Mouse (Mus musculus) kidney, embryonic 16.5 days (tissue): Measurements from ENCODE around the gene Dkk2. TPM values are rescaled to one million over a fixed set of nuclear protein-coding genes. Genes with fewer than 3 reads are reported as not detected.

Experiments used
- ATAC-seq: fragments of 200-750 bp; cut with Nextera tagmentation; 2 replicates; pipeline ENCODE4 v1.8.0; 2017; ENCODE audit warnings: moderate TSS enrichment; ENCODE audit not compliant: low FRiP score, low TSS enrichment
- H3K27ac ChIP-seq: fragments of 300-500 bp; sonication (generic); 2 replicates; pipeline ENCODE4 v1.5.1; 2014; ENCODE audit warnings: low read length
- H3K27me3 ChIP-seq: fragments of 300-500 bp; sonication (generic); 2 replicates; pipeline ENCODE4 v1.6.1; 2014; ENCODE audit warnings: low read length, control low read depth, mixed read lengths; ENCODE audit not compliant: insufficient read depth
- H3K36me3 ChIP-seq: fragments of 300-500 bp; sonication (generic); 2 replicates; pipeline ENCODE4 v1.6.1; 2014; ENCODE audit warnings: low read length, control low read depth, mixed read lengths; ENCODE audit not compliant: insufficient read depth
- H3K4me1 ChIP-seq: fragments of 300-500 bp; sonication (generic); 2 replicates; pipeline ENCODE4 v1.6.1; 2014; ENCODE audit warnings: low read length, control low read depth, mixed read lengths; ENCODE audit not compliant: insufficient read depth
- H3K4me2 ChIP-seq: fragments of 300-500 bp; sonication (generic); replicated peaks from 2 replicates; pipeline ENCODE4 v1.6.1; 2014; ENCODE audit warnings: low read depth, low read length
- H3K4me3 ChIP-seq: fragments of 300-500 bp; sonication (generic); 2 replicates; pipeline ENCODE4 v1.5.1; 2014; ENCODE audit warnings: mild to moderate bottlenecking, low read length
- H3K9ac ChIP-seq: fragments of 300-500 bp; sonication (generic); replicated peaks from 2 replicates; pipeline ENCODE4 v1.6.1; 2014; ENCODE audit warnings: low read length
- H3K9me3 ChIP-seq: fragments of 300-500 bp; sonication (generic); 2 replicates; pipeline ENCODE4 v1.6.1; 2016; ENCODE audit warnings: low read length, control low read depth
- WGBS: fragments of 180-500 bp; shearing (Covaris S2); extraction: QIAGEN DNeasy Blood & Tissue Kit; methylation state at CpG from one replicate; pipeline ENCODE4 v1.1.7; 2014; 5-methylcytosine and 5-hydroxymethylcytosine counted together
- polyA plus RNA-seq: library from polyadenylated mRNA; unstranded; fragments of >200 nt; fragmentation: Nextera tagmentation; extraction: Ambion mirVana; gene quantifications from 2 replicates; pipeline ENCODE4 v1.2.1, GENCODE M21; 2015

Gene Dkk2
- polyA plus RNA-seq, 1 experiment from 2014 or later = 13.1 TPM

- Histone ChIP-seq H3K9me3 (no peaks in the 10 kb centered on the region), H3K27ac (no peak overlapping the region), H3K4me3 (peak overlapping the region; percentile 59), H3K27me3 (peaks cover 19% of the 10 kb centered on the region), H3K9ac (peak overlapping the region; percentile 36), H3K4me2 (peak overlapping the region; percentile 97), H3K4me1 (peaks cover 23% of the 10 kb centered on the region), H3K36me3 (no peaks in the 10 kb centered on the region)
- ATAC-seq = peak; percentile 92
- 6% methylated on average over 12 of the region's 13 CpGs for WGBS
Measured at GRCm38 (mm10) chr3:132084018-132084417, 1.1 kb upstream of the Dkk2 start.

- peak overlapping the region; percentile 64 for H3K9ac ChIP-seq
Measured at GRCm38 (mm10) chr3:132084680-132085079, 412 bp upstream of the Dkk2 start.

GRCm38 (mm10) chr3:132085823-132086350 lies 795 bp downstream of the Dkk2 start:
- ATAC-seq = peak; percentile 23; the same call in 1 of the 2 replicates
- Histone ChIP-seq H3K27ac (no peak overlapping the region), H3K36me3 (no peaks in the 10 kb centered on the region), H3K4me1 (peaks cover 23% of the 10 kb centered on the region), H3K9ac (peak overlapping the region; percentile 64), H3K4me2 (peak overlapping the region; percentile 97), H3K4me3 (peak overlapping the region; percentile 59), H3K27me3 (peaks cover 21% of the 10 kb centered on the region), H3K9me3 (no peaks in the 10 kb centered on the region)
- under 1% methylated on average over 23 of the region's 23 CpGs for WGBS

More at GRCm38 (mm10) chr3:132084680-132085079, 412 bp upstream of the Dkk2 start:
- no peaks in the 10 kb centered on the region for H3K9me3 ChIP-seq
- H3K27me3 ChIP-seq = peaks cover 21% of the 10 kb centered on the region
- peak overlapping the region; percentile 97 for H3K4me2 ChIP-seq
- H3K4me1 ChIP-seq = peaks cover 23% of the 10 kb centered on the region
- no peaks in the 10 kb centered on the region for H3K36me3 ChIP-seq
- peak; percentile 41; the same call in 1 of the 2 replicates for ATAC-seq
- H3K27ac ChIP-seq = 0 out of 2 replicates have a peak overlapping the region, but pooled peaks have one; percentile 1
- H3K4me3 ChIP-seq = peak overlapping the region; percentile 59
- WGBS = 3% methylated on average over 8 of the region's 8 CpGs

GRCm38 (mm10) chr3:132086461-132086860 lies 1.4 kb downstream of the Dkk2 start:
- WGBS = 30% methylated on average over 5 of the region's 5 CpGs

GRCm38 (mm10) chr3:132087011-132087486 lies 2.0 kb downstream of the Dkk2 start:
- Histone ChIP-seq H3K36me3 (no peaks in the 10 kb centered on the region), H3K4me3 (peak overlapping the region; percentile 59), H3K4me1 (peaks cover 23% of the 10 kb centered on the region), H3K4me2 (peak overlapping the region; percentile 97), H3K9ac (peak overlapping the region; percentile 64), H3K9me3 (no peaks in the 10 kb centered on the region), H3K27ac (no peak overlapping the region), H3K27me3 (peaks cover 21% of the 10 kb centered on the region)
- ATAC-seq = peak; percentile 68
- under 1% methylated on average over 21 of the region's 21 CpGs for WGBS

More at GRCm38 (mm10) chr3:132086461-132086860, 1.4 kb downstream of the Dkk2 start:
- Histone ChIP-seq H3K27ac (no peak overlapping the region), H3K9ac (no peak overlapping the region), H3K4me2 (peak overlapping the region; percentile 97), H3K9me3 (no peaks in the 10 kb centered on the region), H3K4me3 (peak overlapping the region; percentile 59), H3K36me3 (no peaks in the 10 kb centered on the region), H3K27me3 (peaks cover 21% of the 10 kb centered on the region), H3K4me1 (peaks cover 23% of the 10 kb centered on the region)
- ATAC-seq = no peak

GRCm38 (mm10) chr3:132092983-132093382 lies 7.9 kb downstream of the Dkk2 start:
- ATAC-seq = no peak
- Histone ChIP-seq H3K36me3 (no peaks in the 10 kb centered on the region), H3K4me3 (no peak overlapping the region), H3K9ac (no peak overlapping the region), H3K4me2 (no peak overlapping the region), H3K9me3 (peaks cover 3% of the 10 kb centered on the region; the same call in 1 of the 2 replicates), H3K4me1 (no peaks in the 10 kb centered on the region), H3K27ac (no peak overlapping the region), H3K27me3 (peaks cover 2% of the 10 kb centered on the region; the same call in 1 of the 2 replicates)
- 93% methylated on average over 3 of the region's 3 CpGs for WGBS

GRCm38 (mm10) chr3:132096296-132096695 lies 11.2 kb downstream of the Dkk2 start:
- Histone ChIP-seq H3K4me1 (no peaks in the 10 kb centered on the region), H3K9me3 (peaks cover 3% of the 10 kb centered on the region; the same call in 1 of the 2 replicates), H3K27me3 (no peaks in the 10 kb centered on the region), H3K27ac (no peak overlapping the region), H3K4me3 (no peak overlapping the region), H3K9ac (no peak overlapping the region), H3K36me3 (no peaks in the 10 kb centered on the region), H3K4me2 (no peak overlapping the region)
- no peak for ATAC-seq
- 61% methylated on average over 6 of the region's 6 CpGs for whole genome bisulfite sequencing

DNA sequence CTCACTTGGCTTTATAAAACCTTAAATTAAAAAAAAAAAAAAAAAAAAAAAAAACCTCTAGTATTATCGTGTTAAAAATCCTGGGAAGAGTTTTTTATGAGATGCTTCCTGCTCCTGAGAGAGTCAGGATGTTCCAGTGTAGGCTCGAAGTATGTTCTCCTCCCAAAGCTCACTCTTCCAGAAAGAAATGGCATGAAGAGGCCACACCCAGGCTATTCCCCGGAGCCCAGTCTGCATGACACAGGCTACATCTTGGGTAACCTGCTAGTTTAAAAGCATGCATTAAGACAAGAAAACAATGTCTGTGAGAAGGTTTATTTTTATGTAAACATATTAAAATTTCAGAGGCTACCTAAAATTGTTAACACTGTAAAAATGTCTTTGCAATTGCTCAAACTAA lies 15.7 kb downstream of the Dkk2 start:
- Histone ChIP-seq H3K4me2 (no peak overlapping the region), H3K9ac (no peak overlapping the region), H3K9me3 (no peaks in the 10 kb centered on the region), H3K4me1 (no peaks in the 10 kb centered on the region), H3K27ac (no peak overlapping the region), H3K4me3 (no peak overlapping the region), H3K36me3 (no peaks in the 10 kb centered on the region), H3K27me3 (no peaks in the 10 kb centered on the region)
- no peak for ATAC-seq
- WGBS = 39% methylated on average over 3 of the region's 3 CpGs

DNA sequence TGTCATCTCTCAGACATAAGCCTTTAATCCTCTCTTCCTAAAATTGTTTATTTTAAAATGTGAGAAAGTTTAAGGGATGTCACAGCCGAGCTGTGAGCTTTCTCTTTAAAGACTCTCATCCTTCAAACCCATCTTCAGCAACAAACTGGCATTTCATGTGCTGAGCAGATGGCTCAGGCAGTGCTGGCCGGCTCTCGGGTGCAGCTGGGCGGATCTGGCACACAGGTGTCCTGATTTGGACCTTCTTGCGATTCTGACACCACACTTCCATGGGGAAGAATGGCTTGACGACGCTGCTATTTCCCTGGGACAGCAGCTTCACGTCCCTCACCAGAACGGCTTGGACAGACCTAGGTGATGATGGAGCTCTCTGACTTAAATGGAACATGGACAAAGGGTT lies 17.9 kb downstream of the Dkk2 start:
- no peaks in the 10 kb centered on the region for H3K27me3 ChIP-seq
- H3K9me3 ChIP-seq = no peaks in the 10 kb centered on the region
- no peaks in the 10 kb centered on the region for H3K4me1 ChIP-seq
- H3K4me2 ChIP-seq = no peak overlapping the region
- H3K27ac ChIP-seq = no peak overlapping the region
- no peak for ATAC-seq
- no peaks in the 10 kb centered on the region for H3K36me3 ChIP-seq
- no peak overlapping the region for H3K4me3 ChIP-seq
- WGBS = 47% methylated on average over 9 of the region's 9 CpGs
- H3K9ac ChIP-seq = no peak overlapping the region

DNA sequence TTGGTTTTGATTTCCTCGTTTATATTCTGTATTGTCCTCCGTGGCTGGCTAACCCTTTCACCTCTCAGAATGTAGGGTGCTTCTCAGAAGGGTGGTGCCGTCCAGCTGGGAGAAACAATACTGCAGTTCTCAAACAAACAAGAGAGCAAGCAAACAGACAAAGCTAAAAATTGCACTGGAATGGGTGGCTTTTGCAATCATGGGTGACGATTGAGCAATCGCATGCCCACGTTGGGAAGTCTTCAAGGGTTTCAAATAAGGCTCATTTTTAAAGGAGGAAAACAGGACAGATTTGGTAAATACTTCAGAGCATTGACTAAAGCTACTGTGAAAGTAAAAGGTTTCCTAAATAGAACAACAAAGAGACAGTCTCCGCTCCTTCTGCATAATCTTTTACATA lies 18.4 kb downstream of the Dkk2 start:
- no peak for ATAC-seq
- H3K9ac ChIP-seq = no peak overlapping the region
- H3K9me3 ChIP-seq = no peaks in the 10 kb centered on the region
- no peaks in the 10 kb centered on the region for H3K36me3 ChIP-seq
- H3K4me2 ChIP-seq = no peak overlapping the region
- 62% methylated on average over 7 of the region's 7 CpGs for WGBS
- no peak overlapping the region for H3K4me3 ChIP-seq
- H3K27me3 ChIP-seq = no peaks in the 10 kb centered on the region
- no peak overlapping the region for H3K27ac ChIP-seq
- no peaks in the 10 kb centered on the region for H3K4me1 ChIP-seq
